Mouse (Mus musculus) embryonic facial prominence, embryonic 11.5 days (tissue): ENCODE results near the gene Crebrf. TPM values are rescaled to one million over a fixed set of nuclear protein-coding genes. Genes with fewer than 3 reads are reported as not detected.

Experiments
- ATAC-seq: fragments of 200-750 bp; cut with Nextera tagmentation; replicated peaks from 2 replicates; pipeline ENCODE4 v1.8.0; 2017; ENCODE audit warnings: low read depth; ENCODE audit not compliant: insufficient number of reproducible peaks, low FRiP score, low TSS enrichment
- DNase-seq: peaks from one replicate; pipeline ENCODE4 v3.0.0-alpha.2; 2015; ENCODE audit warnings: low spot score
- H3K27ac ChIP-seq: fragments of 300-500 bp; sonication (generic); replicated peaks from 2 replicates; pipeline ENCODE4 v1.5.1; 2014; ENCODE audit warnings: mild to moderate bottlenecking, low read depth, low read length, control low read depth
- H3K27me3 ChIP-seq: fragments of 300-500 bp; sonication (generic); 2 replicates; pipeline ENCODE4 v1.6.1; 2014; ENCODE audit warnings: mild to moderate bottlenecking, low read length, moderate library complexity, mixed read lengths; ENCODE audit not compliant: control insufficient read depth, insufficient read depth
- H3K36me3 ChIP-seq: fragments of 300-500 bp; sonication (generic); replicated peaks from 2 replicates; pipeline ENCODE4 v1.6.1; 2014; ENCODE audit warnings: low read depth, mild to moderate bottlenecking, low read length, moderate library complexity, mixed read lengths; ENCODE audit not compliant: control insufficient read depth, insufficient read depth
- H3K4me1 ChIP-seq: fragments of 300-500 bp; sonication (generic); 2 replicates; pipeline ENCODE4 v1.6.1; 2014; ENCODE audit warnings: low read length, mixed read lengths; ENCODE audit not compliant: control insufficient read depth, insufficient read depth
- H3K4me2 ChIP-seq: fragments of 300-500 bp; sonication (generic); 2 replicates; pipeline ENCODE4 v1.6.1; 2014; ENCODE audit warnings: low read depth, mild to moderate bottlenecking, control low read depth, low read length, moderate library complexity
- H3K4me3 ChIP-seq: fragments of 300-500 bp; sonication (generic); 2 replicates; pipeline ENCODE4 v1.5.1; 2014; ENCODE audit warnings: low read depth, low read length, control low read depth
- H3K9ac ChIP-seq: fragments of 300-500 bp; sonication (generic); replicated peaks from 2 replicates; pipeline ENCODE4 v1.6.1; 2014; ENCODE audit warnings: mild to moderate bottlenecking, control low read depth, low read length
- H3K9me3 ChIP-seq: fragments of 300-500 bp; sonication (generic); replicated peaks from 2 replicates; pipeline ENCODE4 v1.6.1; 2016; ENCODE audit warnings: mild to moderate bottlenecking, low read length, inconsistent platforms, mixed read lengths; ENCODE audit not compliant: control insufficient read depth
- WGBS: fragments of 180-500 bp; shearing (Covaris S2); extraction: QIAGEN DNeasy Blood & Tissue Kit; methylation state at CpG from one replicate; pipeline ENCODE4 v1.1.7; 2014; 5-methylcytosine and 5-hydroxymethylcytosine counted together
- polyA plus RNA-seq: library from polyadenylated mRNA; unstranded; fragments of >200 nt; fragmentation: Nextera tagmentation; extraction: Ambion mirVana; gene quantifications from 2 replicates; pipeline ENCODE4 v1.2.1, GENCODE M21; 2014

Gene Crebrf
- polyA plus RNA-seq, 1 experiment from 2014 or later, result 3.5 TPM

- DNase-seq (no peak), ATAC-seq (no peak)
- no peaks in the 10 kb centered on the region for H3K4me1 ChIP-seq
- H3K27ac ChIP-seq, result no peak overlapping the region
- no peak overlapping the region for H3K9ac ChIP-seq
- no peak overlapping the region for H3K4me3 ChIP-seq
- no peak overlapping the region for H3K4me2 ChIP-seq
- no peaks in the 10 kb centered on the region for H3K36me3 ChIP-seq
- 87% methylated on average over 17 of the region's 17 CpGs for WGBS
- H3K27me3 ChIP-seq, result no peaks in the 10 kb centered on the region
- H3K9me3 ChIP-seq, result no peaks in the 10 kb centered on the region
These were observed 29.0 kb upstream of the Crebrf start for GRCm38 (mm10) chr17:26686334-26687000.

- DNase-seq (peak; percentile 4), ATAC-seq (no peak)
- Histone ChIP-seq H3K9me3 (no peaks in the 10 kb centered on the region), H3K4me1 (no peaks in the 10 kb centered on the region), H3K27ac (no peak overlapping the region), H3K4me3 (no peak overlapping the region), H3K9ac (no peak overlapping the region; the same call in 1 of the 2 replicates), H3K27me3 (no peaks in the 10 kb centered on the region), H3K36me3 (no peaks in the 10 kb centered on the region), H3K4me2 (no peak overlapping the region)
- WGBS, result 62% methylated on average over 8 of the region's 8 CpGs
These were observed 26.4 kb upstream of the Crebrf start for GRCm38 (mm10) chr17:26688795-26689735.

GRCm38 (mm10) chr17:26689810-26690209, 25.6 kb upstream of the Crebrf start:
- H3K36me3 ChIP-seq, result no peaks in the 10 kb centered on the region
- no peaks in the 10 kb centered on the region for H3K27me3 ChIP-seq
- WGBS, result 92% methylated on average over 2 of the region's 2 CpGs
- no peak for DNase-seq
- no peak overlapping the region for H3K4me3 ChIP-seq
- H3K9me3 ChIP-seq, result no peaks in the 10 kb centered on the region
- no peaks in the 10 kb centered on the region for H3K4me1 ChIP-seq
- no peak for ATAC-seq
- H3K9ac ChIP-seq, result no peak overlapping the region
- no peak overlapping the region for H3K27ac ChIP-seq
- H3K4me2 ChIP-seq, result no peak overlapping the region

- ATAC-seq (no peak), DNase-seq (no peak)
- Histone ChIP-seq H3K9me3 (no peaks in the 10 kb centered on the region), H3K27me3 (no peaks in the 10 kb centered on the region), H3K4me1 (no peaks in the 10 kb centered on the region), H3K4me2 (no peak overlapping the region), H3K9ac (no peak overlapping the region), H3K27ac (no peak overlapping the region), H3K36me3 (no peaks in the 10 kb centered on the region), H3K4me3 (no peak overlapping the region)
- WGBS, result 73% methylated on average over 5 of the region's 5 CpGs
These were observed 25.2 kb upstream of the Crebrf start for GRCm38 (mm10) chr17:26690236-26690635.

- no peak overlapping the region for H3K9ac ChIP-seq
- no peaks in the 10 kb centered on the region for H3K36me3 ChIP-seq
- 88% methylated on average over 7 of the region's 7 CpGs for WGBS
- H3K4me2 ChIP-seq, result no peak overlapping the region
- H3K4me1 ChIP-seq, result no peaks in the 10 kb centered on the region
- no peak overlapping the region for H3K27ac ChIP-seq
- DNase-seq, result no peak
- no peaks in the 10 kb centered on the region for H3K27me3 ChIP-seq
- H3K9me3 ChIP-seq, result no peaks in the 10 kb centered on the region
- no peak overlapping the region for H3K4me3 ChIP-seq
- no peak for ATAC-seq
These were observed 24.3 kb upstream of the Crebrf start for GRCm38 (mm10) chr17:26691110-26691509.

- Histone ChIP-seq H3K4me1 (no peaks in the 10 kb centered on the region), H3K4me2 (no peak overlapping the region), H3K9me3 (no peaks in the 10 kb centered on the region), H3K9ac (no peak overlapping the region), H3K36me3 (no peaks in the 10 kb centered on the region), H3K27me3 (no peaks in the 10 kb centered on the region), H3K4me3 (no peak overlapping the region), H3K27ac (no peak overlapping the region)
- no peak for ATAC-seq
- no peak for DNase-seq
- 88% methylated on average over 7 of the region's 7 CpGs for WGBS
These were observed 22.0 kb upstream of the Crebrf start for GRCm38 (mm10) chr17:26693424-26693823.

- WGBS, result 77% methylated on average over 7 of the region's 7 CpGs
- no peak for DNase-seq
- Histone ChIP-seq H3K36me3 (no peaks in the 10 kb centered on the region), H3K27me3 (no peaks in the 10 kb centered on the region), H3K9ac (no peak overlapping the region), H3K9me3 (no peaks in the 10 kb centered on the region), H3K27ac (no peak overlapping the region), H3K4me3 (no peak overlapping the region), H3K4me2 (no peak overlapping the region), H3K4me1 (no peaks in the 10 kb centered on the region)
- no peak for ATAC-seq
These were observed 21.3 kb upstream of the Crebrf start for GRCm38 (mm10) chr17:26694171-26694570.

- WGBS, result 95% methylated on average over 3 of the region's 3 CpGs
- H3K4me3 ChIP-seq, result no peak overlapping the region
- no peaks in the 10 kb centered on the region for H3K27me3 ChIP-seq
- no peaks in the 10 kb centered on the region for H3K4me1 ChIP-seq
- DNase-seq (no peak), ATAC-seq (no peak)
- H3K9ac ChIP-seq, result no peak overlapping the region
- H3K9me3 ChIP-seq, result no peaks in the 10 kb centered on the region
- H3K4me2 ChIP-seq, result no peak overlapping the region
- no peaks in the 10 kb centered on the region for H3K36me3 ChIP-seq
- H3K27ac ChIP-seq, result no peak overlapping the region
These were observed 20.3 kb upstream of the Crebrf start for GRCm38 (mm10) chr17:26695193-26695592.
